Mouse (Mus musculus): Measurements from ENCODE around the gene Epm2a. TPM values are rescaled to one million over a fixed set of nuclear protein-coding genes. Genes with fewer than 3 reads are reported as not detected.

The Epm2a gene
- total and polyA plus RNA-seq, 2 experiments = 2.9 to 6.7 TPM

DNA sequence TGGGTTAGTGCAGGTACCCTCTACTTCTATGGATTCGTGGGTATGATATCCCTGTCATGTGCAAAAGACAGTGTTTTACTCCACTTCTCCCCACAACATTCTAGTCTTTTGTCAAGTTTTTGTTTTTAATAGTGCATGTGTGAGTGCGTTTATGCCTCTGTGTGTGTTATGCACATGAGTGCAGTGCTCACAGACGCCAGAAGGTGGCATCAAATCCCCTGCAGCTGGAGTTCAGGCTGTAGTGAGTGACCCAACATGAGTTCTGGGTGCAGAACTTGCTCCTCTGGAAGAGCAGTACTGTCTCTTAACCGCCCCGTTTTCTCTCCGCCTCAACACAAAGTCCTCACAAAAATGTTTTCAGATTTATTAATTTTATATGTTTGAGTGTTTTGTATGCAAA, 96.1 kb downstream of the Epm2a start:
- Histone ChIP-seq H3K79me2 (ENCODE audit: control insufficient read depth, insufficient read depth, low read length) (no peaks in the 10 kb centered on the region), H3K4me3 (ENCODE audit: insufficient read depth, low read depth, low read length) (no peak overlapping the region), H3K27ac (replicated peaks; ENCODE audit: insufficient read depth, low read depth, low read length) (no peak overlapping the region), H3K9ac (ENCODE audit: low read depth, low read length) (no peak overlapping the region), H3K4me1 (ENCODE audit: control insufficient read depth, insufficient read depth, low read length) (no peaks in the 10 kb centered on the region), H3K36me3 (ENCODE audit: control insufficient read depth, insufficient read depth, low read length) (no peaks in the 10 kb centered on the region), H3K27me3 (ENCODE audit: control insufficient read depth, insufficient read depth, low read length) (no peaks in the 10 kb centered on the region)
- TF ChIP-seq POLR2A (IDR thresholded peaks at IDR 0.05; ENCODE audit: extremely low read depth, insufficient read depth, low read length) (no peak), CTCF (IDR thresholded peaks at IDR 0.05; ENCODE audit: low read depth, low read length) (no peak)
- 86% methylated on average over 6 of the region's 6 CpGs for WGBS
- DNase-seq (ENCODE audit: extremely low read depth, low read depth, low spot score) = no peak

DNA sequence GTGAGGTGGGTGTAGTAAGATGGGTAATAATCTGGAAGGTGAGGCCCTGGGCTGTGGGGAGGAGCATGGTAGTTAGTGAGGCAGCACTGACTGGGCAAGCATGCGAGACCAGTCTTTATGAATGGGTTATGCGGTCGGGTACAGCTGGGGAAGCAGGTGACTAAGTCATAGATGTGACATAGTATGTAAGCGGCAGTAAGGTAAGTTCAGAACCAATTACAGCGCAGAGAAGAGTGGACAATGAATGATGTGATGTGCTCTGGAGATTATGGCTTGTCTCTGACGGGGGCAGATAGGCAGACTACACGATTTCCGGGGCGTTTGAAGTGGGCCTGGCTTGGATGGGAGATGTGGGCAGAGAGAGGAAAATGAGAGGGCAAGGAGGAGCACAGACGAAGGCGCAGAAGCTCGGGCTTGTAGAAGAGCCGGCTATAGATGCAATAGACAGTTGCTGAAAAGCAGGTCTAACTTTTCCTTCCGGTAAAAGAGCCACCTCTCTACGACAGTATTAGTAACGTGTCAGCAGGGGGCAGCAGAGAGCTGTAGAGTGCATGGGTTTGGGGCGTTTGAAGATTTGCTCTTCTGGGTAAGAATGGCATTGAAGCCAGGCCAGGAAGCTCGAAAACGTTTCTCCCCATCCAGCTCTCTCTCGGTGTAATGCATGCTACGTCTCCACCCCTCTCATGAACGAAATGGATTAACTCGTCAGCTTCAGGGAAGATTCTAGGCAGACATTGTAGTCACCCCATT, 106.5 kb downstream of the Epm2a start:
- Histone ChIP-seq H3K36me3 (ENCODE audit: control insufficient read depth, insufficient read depth, low read length) (no peaks in the 10 kb centered on the region), H3K27me3 (ENCODE audit: control insufficient read depth, insufficient read depth, low read length) (no peaks in the 10 kb centered on the region), H3K27ac (replicated peaks; ENCODE audit: insufficient read depth, low read depth, low read length) (no peak overlapping the region), H3K79me2 (ENCODE audit: control insufficient read depth, insufficient read depth, low read length) (no peaks in the 10 kb centered on the region), H3K4me3 (ENCODE audit: insufficient read depth, low read depth, low read length) (no peak overlapping the region), H3K4me1 (ENCODE audit: control insufficient read depth, insufficient read depth, low read length) (no peaks in the 10 kb centered on the region), H3K9ac (ENCODE audit: low read depth, low read length) (no peak overlapping the region)
- TF ChIP-seq POLR2A (IDR thresholded peaks at IDR 0.05; ENCODE audit: extremely low read depth, insufficient read depth, low read length) = no peak
- TF ChIP-seq CTCF (IDR thresholded peaks at IDR 0.05; ENCODE audit: low read depth, low read length) = peak; percentile 66
- peak; percentile 33 for DNase-seq (ENCODE audit: extremely low read depth, low read depth, low spot score)
- 37% methylated on average over 23 of the region's 23 CpGs for WGBS

DNA sequence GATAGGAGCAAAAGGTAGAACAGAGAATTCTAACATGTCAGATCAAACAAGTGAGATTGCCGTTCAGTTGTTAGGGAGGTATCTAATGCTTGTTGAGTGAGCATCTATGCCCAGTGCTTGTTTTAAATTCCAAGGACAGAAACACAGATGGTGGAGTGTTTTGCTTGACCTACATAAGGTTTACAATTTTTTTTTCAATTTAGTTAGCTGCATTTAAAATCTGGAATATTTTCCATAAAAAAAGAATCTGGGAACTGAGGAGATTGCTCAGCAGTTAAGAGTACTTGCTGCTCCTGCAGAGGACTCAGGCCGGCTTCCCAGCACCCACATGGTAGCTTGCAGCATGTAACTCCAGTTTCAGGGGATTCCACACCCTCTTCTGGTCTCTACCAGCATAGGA, 109.3 kb downstream of the Epm2a start:
- 90% methylated on average over 2 of the region's 2 CpGs for WGBS
- no peak overlapping the region for H3K4me3 ChIP-seq (ENCODE audit: insufficient read depth, low read depth, low read length)
- H3K79me2 ChIP-seq (ENCODE audit: control insufficient read depth, insufficient read depth, low read length) = no peaks in the 10 kb centered on the region
- no peak overlapping the region for H3K9ac ChIP-seq (ENCODE audit: low read depth, low read length)
- H3K27ac ChIP-seq (replicated peaks; ENCODE audit: insufficient read depth, low read depth, low read length) = no peak overlapping the region
- no peaks in the 10 kb centered on the region for H3K27me3 ChIP-seq (ENCODE audit: control insufficient read depth, insufficient read depth, low read length)
- no peak for TF ChIP-seq CTCF (IDR thresholded peaks at IDR 0.05; ENCODE audit: low read depth, low read length)
- TF ChIP-seq POLR2A (IDR thresholded peaks at IDR 0.05; ENCODE audit: extremely low read depth, insufficient read depth, low read length) = no peak
- no peak for DNase-seq (ENCODE audit: extremely low read depth, low read depth, low spot score)
- H3K36me3 ChIP-seq (ENCODE audit: control insufficient read depth, insufficient read depth, low read length) = peaks cover 1% of the 10 kb centered on the region; the same call in 1 of the 2 replicates
- H3K4me1 ChIP-seq (ENCODE audit: control insufficient read depth, insufficient read depth, low read length) = no peaks in the 10 kb centered on the region

DNA sequence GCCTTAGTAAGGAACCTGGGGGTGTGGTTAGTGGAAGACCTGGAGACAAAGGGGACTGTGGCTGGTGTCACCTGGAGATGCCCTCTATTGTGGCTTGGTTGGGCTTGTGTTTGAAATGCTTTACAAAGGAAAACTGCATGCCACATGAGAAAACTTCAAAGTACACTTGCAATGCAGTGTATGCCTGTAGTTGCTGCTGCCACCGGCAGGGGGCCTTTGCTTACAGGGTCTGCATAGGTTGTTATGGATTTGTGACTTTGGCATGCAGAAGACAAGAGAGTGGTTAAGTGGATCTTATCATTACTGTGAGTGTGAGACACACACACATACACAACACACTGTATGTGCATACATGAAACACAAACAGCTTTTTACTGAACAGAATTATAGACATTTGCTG, 114.2 kb downstream of the Epm2a start:
- no peak overlapping the region for H3K4me3 ChIP-seq (ENCODE audit: insufficient read depth, low read depth, low read length)
- whole genome bisulfite sequencing = 36% methylated on average over 1 of the region's 1 CpGs
- H3K27ac ChIP-seq (replicated peaks; ENCODE audit: insufficient read depth, low read depth, low read length) = no peak overlapping the region
- TF ChIP-seq POLR2A (IDR thresholded peaks at IDR 0.05; ENCODE audit: extremely low read depth, insufficient read depth, low read length) = no peak
- no peak; the same call in 1 of the 2 replicates for TF ChIP-seq CTCF (IDR thresholded peaks at IDR 0.05; ENCODE audit: low read depth, low read length)
- DNase-seq (ENCODE audit: extremely low read depth, low read depth, low spot score) = no peak
- H3K27me3 ChIP-seq (ENCODE audit: control insufficient read depth, insufficient read depth, low read length) = no peaks in the 10 kb centered on the region
- H3K36me3 ChIP-seq (ENCODE audit: control insufficient read depth, insufficient read depth, low read length) = peaks cover 2% of the 10 kb centered on the region; the same call in 1 of the 2 replicates
- no peaks in the 10 kb centered on the region for H3K79me2 ChIP-seq (ENCODE audit: control insufficient read depth, insufficient read depth, low read length)
- no peaks in the 10 kb centered on the region for H3K4me1 ChIP-seq (ENCODE audit: control insufficient read depth, insufficient read depth, low read length)
- H3K9ac ChIP-seq (ENCODE audit: low read depth, low read length) = no peak overlapping the region

DNA sequence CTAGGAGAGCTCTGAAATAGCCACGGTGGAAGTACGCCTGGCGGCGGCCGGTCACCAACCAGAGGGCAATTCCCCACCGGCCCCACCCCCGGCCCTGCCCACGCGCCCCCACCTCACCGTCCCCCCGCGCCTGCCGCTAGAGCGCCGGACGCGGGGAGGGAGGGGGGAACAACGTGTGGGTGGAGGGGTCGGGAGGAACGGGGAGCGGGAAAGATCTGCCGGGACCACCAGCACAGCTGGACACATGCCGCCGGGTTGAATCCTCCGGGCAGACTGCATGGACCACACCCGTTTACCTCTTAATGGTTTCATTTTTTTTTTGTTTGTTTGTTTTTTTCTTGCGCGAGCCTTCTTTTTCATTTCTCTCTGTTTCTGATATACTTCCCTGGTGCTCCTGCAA, 148.8 kb downstream of the Epm2a start:
- Histone ChIP-seq H3K4me1 (ENCODE audit: control insufficient read depth, insufficient read depth, low read length) (no peaks in the 10 kb centered on the region), H3K36me3 (ENCODE audit: control insufficient read depth, insufficient read depth, low read length) (no peaks in the 10 kb centered on the region), H3K27ac (replicated peaks; ENCODE audit: insufficient read depth, low read depth, low read length) (no peak overlapping the region), H3K27me3 (ENCODE audit: control insufficient read depth, insufficient read depth, low read length) (no peaks in the 10 kb centered on the region), H3K79me2 (ENCODE audit: control insufficient read depth, insufficient read depth, low read length) (no peaks in the 10 kb centered on the region), H3K9ac (ENCODE audit: low read depth, low read length) (no peak overlapping the region), H3K4me3 (ENCODE audit: insufficient read depth, low read depth, low read length) (no peak overlapping the region)
- TF ChIP-seq CTCF (IDR thresholded peaks at IDR 0.05; ENCODE audit: low read depth, low read length) = no peak
- no peak for TF ChIP-seq POLR2A (IDR thresholded peaks at IDR 0.05; ENCODE audit: extremely low read depth, insufficient read depth, low read length)
- 43% methylated on average over 28 of the region's 28 CpGs for WGBS
- DNase-seq (ENCODE audit: extremely low read depth, low read depth, low spot score) = no peak

Other genes with a start within 250 kb of the Epm2a start
- 14.5 and 16.2 TPM in 2 replicates for gene Shprh, start 194.0 kb upstream of the Epm2a start, total RNA-seq (2014; rRNA removed)
- 1.4 and 1.8 TPM in 2 replicates for gene Shprh, start 194.0 kb upstream of the Epm2a start, polyA plus RNA-seq (2012; rRNA removed)
- 8.1 and 9.9 TPM in 2 replicates for gene Fbxo30, start 62.1 kb upstream of the Epm2a start, total RNA-seq (2014; rRNA removed)
- gene Fbxo30, start 62.1 kb upstream of the Epm2a start, polyA plus RNA-seq (2012; rRNA removed) = 1.3 and 1.5 TPM in 2 replicates

Data from liver, adult 2 months (tissue).